Mouse (Mus musculus) kidney, adult 9 months (tissue): ENCODE data around the gene Slc25a19.

ENCODE experiments used
- DNase-seq: peaks from one replicate; pipeline ENCODE4 v3.0.0; 2022

The Slc25a19 gene

DNA sequence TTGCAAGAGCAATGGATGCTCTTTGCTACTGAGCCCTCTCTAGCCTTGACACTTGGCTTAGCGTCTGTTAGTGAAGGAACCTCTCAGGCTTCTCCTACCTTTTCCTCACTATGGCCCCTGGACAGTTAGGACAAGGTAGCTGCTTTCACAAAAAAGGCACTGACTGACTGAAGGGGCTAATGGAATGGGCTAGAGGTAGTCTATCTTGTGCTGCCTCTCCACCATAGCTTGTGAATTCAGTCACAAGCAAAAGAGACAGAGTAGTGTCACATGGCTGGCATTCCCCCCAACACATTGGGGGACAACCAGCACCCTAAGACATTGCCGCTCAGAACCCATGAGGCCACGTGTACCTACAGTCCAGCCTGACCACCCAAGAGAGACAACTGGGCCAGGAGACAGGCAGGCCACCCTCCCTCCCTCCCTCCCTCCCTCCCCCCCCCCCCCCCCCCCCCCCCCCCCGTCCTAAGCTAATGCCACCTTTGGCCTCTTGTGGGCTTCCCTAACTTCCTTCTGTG lies 12.3 kb upstream of the Slc25a19 start:
- DNase-seq = no peak

DNA sequence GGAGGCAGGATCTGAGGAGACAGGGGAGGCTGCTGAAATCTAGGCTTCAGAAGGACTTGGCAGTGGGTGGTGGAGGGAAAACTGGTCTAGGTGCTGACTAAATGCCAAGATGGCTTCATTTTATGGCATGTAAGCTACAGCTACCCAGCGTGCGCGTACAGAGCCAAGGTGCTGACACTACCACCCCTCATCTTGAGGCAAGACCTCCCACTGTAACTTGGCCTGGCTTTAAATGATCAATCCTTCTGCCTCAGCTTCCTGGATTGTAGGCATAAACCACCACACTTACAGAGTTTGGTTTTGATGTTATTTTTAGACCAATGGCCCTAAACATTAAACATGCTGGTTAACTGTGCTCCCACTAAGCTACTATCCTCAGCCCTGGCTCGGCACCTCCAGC lies 11.4 kb upstream of the Slc25a19 start:
- DNase-seq = no peak

DNA sequence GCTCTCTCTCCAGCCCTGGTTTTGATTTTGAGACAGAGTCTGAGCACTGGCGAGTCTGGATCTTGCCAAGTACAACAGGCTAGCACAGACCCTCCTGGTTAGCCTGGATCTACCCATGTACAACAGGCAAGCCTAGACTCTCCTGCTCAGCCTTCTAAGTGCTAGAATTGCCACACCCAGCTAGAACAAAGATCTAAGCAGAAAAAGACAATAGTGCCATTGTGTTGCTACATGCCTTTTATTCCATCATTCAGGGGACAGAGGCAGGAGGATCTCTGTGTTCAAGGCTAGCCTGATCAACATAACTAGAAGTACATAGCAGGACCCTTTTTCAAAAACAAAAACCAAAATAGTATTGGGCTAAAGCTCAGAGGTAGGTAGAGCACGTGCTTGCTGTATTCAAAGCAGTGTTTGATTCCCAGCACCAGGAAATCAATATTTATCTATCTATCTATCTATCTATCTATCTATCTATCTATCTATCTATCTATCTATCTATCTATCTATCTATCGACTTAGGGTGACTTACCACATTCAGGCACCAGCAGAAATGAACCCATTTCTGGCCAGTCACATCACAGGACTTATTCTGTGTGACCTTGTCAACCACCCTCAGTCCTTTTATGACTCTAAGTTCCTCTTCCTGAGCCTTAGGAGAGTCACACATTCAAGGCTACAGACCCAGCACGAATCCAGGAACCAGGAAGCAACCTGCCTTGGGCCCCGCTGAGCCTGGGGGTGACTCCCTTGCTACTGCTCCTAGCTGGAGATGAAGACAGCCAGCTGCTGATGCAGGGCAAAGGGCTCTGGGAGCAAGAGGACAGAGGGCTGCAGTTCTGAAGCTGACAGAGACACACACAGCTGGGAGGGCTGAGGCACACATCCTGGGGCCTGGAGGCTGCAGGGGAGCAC lies 10.7 kb upstream of the Slc25a19 start:
- DNase-seq = no peak

DNA sequence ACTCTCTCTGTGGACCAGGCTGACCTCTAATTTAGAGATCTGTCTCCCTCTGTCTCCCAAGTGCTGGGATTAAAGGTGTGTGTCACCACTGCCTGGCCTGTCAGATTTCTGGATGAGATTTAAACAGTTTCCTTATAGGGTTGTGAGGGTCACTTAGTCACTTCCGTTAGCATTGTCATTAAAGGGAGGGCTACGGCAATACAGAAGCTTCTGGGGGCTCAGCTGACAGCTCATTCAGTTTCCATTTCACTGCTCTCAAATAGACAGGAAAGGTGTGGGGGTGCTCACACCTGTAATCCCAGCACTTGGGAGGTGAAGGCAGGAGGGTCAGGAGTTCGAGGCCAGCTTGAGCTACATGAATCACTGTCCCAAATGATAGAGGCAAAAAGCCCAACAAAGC lies 8.9 kb upstream of the Slc25a19 start:
- DNase-seq = no peak

DNA sequence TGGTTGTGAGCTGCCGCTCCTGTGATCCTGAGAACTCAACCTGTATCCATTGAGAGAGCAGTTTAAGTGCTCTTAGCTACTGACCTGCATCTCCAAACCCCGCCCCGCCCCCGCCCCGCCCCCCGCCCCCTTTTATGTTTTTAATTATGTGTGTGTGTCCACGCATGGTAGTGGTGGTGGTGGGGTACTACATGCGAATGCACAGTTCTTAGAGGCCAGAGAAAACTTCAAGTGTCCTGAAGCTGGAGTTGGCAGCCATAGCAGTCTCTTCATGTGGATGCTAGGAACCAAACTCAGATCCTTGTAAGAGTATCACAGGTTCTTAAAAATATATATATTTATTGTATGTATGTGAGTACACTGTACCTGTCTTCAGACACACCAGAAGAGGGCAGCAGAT lies 7.4 kb upstream of the Slc25a19 start:
- DNase-seq = no peak

DNA sequence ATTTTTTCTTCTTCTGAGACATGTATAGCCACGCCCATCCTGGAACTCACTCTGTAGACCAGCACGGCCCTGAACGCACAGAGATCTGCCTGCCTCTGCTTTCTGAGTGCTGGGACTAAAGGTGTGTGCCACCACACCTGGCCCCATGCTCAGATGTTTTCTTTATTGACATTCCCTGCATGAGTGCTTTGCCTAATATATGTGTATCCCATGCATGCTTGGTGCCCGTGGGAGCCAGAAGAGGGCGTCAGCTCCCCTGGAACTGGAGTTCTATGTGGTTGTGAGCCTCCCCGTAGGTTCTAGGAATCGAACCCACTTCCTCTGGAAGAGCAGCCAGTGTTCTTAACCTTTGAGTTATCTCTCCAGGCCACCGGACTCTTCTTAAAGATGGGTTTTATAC lies 6.9 kb upstream of the Slc25a19 start:
- no peak for DNase-seq

GRCm38 (mm10) chr11:115634109-115634508 lies 6.0 kb upstream of the Slc25a19 start:
- DNase-seq = no peak

- no peak for DNase-seq
Observed at GRCm38 (mm10) chr11:115632862-115633261, 4.8 kb upstream of the Slc25a19 start.

GRCm38 (mm10) chr11:115632247-115632646 lies 4.2 kb upstream of the Slc25a19 start:
- DNase-seq = no peak

GRCm38 (mm10) chr11:115631505-115631890 lies 3.4 kb upstream of the Slc25a19 start:
- DNase-seq = peak; percentile 81

DNA sequence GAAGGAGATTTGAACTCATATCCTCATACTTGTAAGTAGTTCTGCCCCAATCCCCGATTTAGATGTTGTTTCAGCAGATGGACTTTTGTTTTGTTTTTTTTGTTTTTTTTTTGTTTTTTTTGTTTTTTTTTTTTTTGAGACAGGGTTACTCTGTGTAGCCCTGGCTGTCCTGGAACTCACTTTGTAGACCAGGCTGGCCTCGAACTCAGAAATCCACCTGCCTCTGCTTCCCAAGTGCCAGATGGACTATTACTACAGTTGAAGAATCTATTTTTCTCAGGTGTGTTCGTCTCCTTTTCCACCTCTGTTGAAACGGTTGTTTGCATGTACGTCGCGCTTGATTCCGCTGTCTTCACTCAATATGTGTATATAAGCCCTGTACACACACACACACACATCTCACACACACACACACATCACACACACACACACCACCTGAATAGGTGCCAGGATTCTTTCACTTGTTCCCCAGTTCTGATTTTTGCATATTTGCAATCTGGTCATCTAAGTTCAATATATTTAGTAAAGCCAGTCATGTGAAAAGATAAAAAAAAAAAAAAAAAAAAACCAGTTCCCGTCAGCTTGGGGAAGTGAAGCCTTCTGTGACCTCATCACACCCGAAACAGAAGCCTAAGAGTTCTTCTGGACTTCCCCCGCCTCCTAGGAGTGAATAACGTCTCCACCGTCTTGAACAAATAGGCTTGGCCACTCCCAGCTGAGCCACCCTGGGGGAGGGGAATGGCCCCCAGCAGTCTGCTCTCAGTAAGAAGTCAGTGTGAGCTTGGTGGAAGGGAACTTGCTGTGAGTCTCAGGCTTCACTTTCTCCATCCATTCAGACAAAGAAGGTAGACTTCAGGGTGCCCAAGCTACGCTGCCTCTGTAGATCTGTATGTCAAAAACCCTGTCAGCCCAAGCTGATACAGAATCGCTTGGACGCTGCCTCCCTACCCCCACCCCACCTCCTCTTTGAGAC lies 2.7 kb upstream of the Slc25a19 start:
- no peak for DNase-seq

GRCm38 (mm10) chr11:115629734-115630531 lies 1.8 kb upstream of the Slc25a19 start:
- DNase-seq = no peak

DNA sequence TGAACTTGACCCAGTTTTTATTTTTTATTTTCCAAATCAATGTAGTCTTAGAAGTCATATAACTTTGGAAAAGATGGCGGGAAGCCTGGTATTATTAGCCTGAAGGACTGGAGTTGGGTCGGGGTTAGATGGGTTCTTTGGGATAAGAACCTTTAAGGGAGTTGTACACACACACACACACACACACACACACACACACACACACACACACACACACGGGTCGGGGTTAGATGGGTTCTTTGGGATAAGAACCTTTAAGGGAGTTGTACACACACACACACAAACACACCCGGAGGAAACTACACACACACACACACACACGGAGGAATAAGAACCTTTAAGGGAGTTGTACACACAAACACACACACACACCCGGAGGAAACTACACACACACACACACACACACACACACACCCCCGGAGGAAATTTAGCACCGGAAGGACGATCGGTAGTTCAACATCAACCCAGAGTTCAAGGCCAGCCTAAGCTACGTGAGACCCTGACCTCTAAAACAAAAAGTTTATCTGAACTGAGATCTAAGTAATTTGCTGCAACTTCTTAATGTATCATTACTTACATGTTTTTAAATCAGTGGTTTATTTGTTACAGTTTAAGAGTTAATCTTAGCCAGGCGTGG lies 488 bp upstream of the Slc25a19 start:
- no peak for DNase-seq

GRCm38 (mm10) chr11:115626824-115627616 lies 1.1 kb downstream of the Slc25a19 start:
- DNase-seq = peak; percentile 32

- DNase-seq = peak; percentile 95
Observed at GRCm38 (mm10) chr11:115625877-115626276, 2.2 kb downstream of the Slc25a19 start.

DNA sequence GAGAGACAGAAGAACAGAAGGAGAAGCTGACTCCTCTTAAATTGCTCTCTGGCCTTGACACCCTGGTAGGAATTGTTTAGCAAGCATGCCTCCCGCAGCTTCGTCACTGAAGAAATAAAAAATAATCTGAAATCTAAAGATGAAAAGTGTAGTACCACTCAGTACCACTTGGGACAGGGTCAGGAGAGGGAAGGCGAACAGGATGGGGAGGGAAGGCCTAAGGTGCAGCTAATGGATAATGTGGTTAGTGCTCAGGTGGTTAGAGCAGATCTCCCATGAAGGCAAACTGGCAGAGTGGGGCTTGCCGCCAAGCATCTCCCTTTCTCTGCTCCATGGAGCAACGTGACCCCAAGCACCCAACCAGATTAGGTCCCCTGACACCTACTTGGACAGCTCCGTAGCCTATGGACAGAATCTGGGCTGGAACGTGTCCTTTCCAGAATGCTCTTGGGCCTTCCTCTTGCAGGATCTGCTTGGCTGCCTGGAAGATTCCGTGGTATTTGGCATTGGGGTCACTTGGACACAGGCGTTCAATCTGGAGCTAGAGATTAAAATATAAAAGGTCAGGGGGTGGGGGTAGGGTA lies 4.5 kb downstream of the Slc25a19 start:
- no peak for DNase-seq

DNA sequence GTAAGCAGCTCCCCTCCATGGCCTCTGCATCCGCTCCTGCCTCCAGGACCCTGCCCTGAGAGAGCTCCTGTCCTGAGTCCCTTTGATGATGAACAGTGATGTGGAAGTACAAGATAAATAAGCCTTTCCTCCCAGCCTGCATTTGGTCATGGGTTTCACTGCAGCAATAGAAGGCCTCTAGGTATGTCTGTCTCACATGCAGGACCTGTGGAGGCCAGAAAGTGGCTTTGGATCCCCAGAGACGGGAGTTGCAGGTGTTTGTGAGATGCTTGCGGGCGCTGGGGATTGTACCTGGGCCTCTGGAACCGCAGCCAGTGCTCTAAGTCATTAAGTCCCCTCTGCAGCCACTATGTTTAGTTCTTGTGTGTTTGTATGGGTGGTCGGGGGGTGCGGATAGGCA lies 8.1 kb downstream of the Slc25a19 start:
- peak; percentile 11 for DNase-seq

- peak; percentile 32 for DNase-seq
Observed at GRCm38 (mm10) chr11:115618732-115619516, 9.2 kb downstream of the Slc25a19 start.

- DNase-seq = peak; percentile 69
Observed at GRCm38 (mm10) chr11:115618001-115618400, 10.1 kb downstream of the Slc25a19 start.

DNA sequence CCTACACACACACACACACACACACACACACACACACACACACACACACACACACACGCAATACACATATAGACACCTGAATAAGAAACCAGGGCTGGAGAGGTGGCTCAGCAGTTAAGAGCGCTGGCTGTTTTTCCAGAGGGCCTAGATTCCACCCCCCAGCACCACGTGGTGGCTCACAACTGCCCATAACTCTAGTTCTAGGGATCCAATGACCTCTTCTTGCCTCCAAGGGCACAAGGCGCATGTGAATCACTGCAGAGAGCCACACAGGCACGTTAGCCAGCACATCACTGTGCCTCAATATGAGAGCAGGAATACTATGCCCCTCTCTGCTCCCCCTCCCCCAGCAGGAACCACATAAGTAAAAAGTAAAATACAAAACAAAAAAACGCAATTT lies 11.2 kb downstream of the Slc25a19 start:
- DNase-seq = peak; percentile 75
